Comparison of ENCODE assay signal across 1 mouse cellular context in the genomic region with DNA sequence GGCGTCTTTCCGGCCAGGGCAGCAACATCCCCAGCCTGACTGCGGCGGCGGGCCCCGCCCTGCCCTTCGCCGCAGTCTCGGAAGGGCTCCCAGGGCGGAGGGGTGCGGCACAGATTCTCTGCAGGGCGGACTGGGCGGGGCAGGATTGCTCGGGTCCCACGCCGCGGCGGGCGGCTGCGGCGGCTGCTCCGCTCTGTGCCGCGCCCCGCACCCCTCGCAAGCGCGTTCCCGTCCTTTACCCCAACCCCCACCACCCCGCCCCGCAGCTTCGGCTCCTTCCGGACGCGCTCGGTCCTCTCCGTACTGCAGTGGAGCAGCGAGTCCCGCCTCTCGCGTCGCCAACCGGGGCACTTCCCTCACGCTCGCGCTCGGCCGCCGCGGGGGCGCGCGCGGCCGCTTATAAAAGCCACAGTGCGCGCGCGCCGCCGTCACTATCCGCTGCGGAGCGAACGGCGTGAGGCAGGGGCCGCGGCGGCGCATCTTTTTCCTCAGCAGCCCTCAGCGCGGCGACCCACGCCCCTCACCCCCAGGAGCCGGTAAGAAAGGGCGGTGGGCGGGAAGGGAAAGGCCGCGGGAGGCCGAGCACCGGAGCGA.
A peak's percentile ranks its signal among the peaks of the same experiment; 100 is the strongest.
TF ChIP-seq lines count a peak whose summit lies in the region.

A gene (plus strand): TSS at position 311 of the 594 bp plus-strand sequence.

TF ChIP-seq in CH12.LX, 34 proteins besides CTCF, POLR2A, EP300 and RAD21 (continued from another document):
- TF ChIP-seq SMC3 (IDR thresholded peaks at IDR 0.05; ENCODE audit: low read depth, low read length) (no peak), MXI1 (IDR thresholded peaks at IDR 0.05; ENCODE audit: low read depth, low read length) (peak; percentile 46; the same call in 1 of the 2 replicates), CHD2 (IDR thresholded peaks at IDR 0.05; ENCODE audit: low read length) (peak; percentile 84), ZMIZ1 (IDR thresholded peaks at IDR 0.05; ENCODE audit: low read depth, low read length) (peak; percentile 98), RCOR1 (conservative IDR thresholded peaks at IDR 0.05; ENCODE audit: low read depth, low read length) (no peak), NRF1 (IDR thresholded peaks at IDR 0.05; ENCODE audit: low read depth, low read length) (peak; percentile 59), MEF2A (IDR thresholded peaks at IDR 0.05; ENCODE audit: borderline replicate concordance, low read depth, low read length) (peak; percentile 30; the same call in 1 of the 2 replicates), NELFE (IDR thresholded peaks at IDR 0.05; ENCODE audit: low read depth, low read length) (peak; percentile 98), POLR2AphosphoS2 (IDR thresholded peaks at IDR 0.05; ENCODE audit: low read depth, low read length) (peak; percentile 93), HCFC1 (IDR thresholded peaks at IDR 0.05; ENCODE audit: low read depth, low read length) (peak; percentile 41), SIN3A (IDR thresholded peaks at IDR 0.05; ENCODE audit: low read length) (peak; percentile 69), ELF1 (IDR thresholded peaks at IDR 0.05; ENCODE audit: low read depth, low read length) (peak; percentile 59), KAT2A (IDR thresholded peaks at IDR 0.05; ENCODE audit: insufficient replicate concordance, low read length) (peak; percentile 60; the same call in 1 of the 2 replicates), TBP (conservative IDR thresholded peaks at IDR 0.05; ENCODE audit: low read depth, low read length) (peak; percentile 88), TCF12 (IDR thresholded peaks at IDR 0.05; ENCODE audit: low read depth, low read length) (peak; percentile 68)
